Mouse (Mus musculus) liver, postnatal 0 days (tissue): Measurements from ENCODE around the gene Fmn2. TPM values are rescaled to one million over a fixed set of nuclear protein-coding genes. Genes with fewer than 3 reads are reported as not detected.

ENCODE experiments used
- ATAC-seq: fragments of 200-750 bp; cut with Nextera tagmentation; 2 replicates; pipeline ENCODE4 v1.8.0; 2017; ENCODE audit warnings: mild to moderate bottlenecking, moderate library complexity
- DNase-seq: peaks from one replicate; pipeline ENCODE4 v3.0.0-alpha.2; 2016
- H3K27ac ChIP-seq: fragments of 300-500 bp; sonication (generic); 2 replicates; pipeline ENCODE4 v1.5.1; 2014; ENCODE audit warnings: antibody characterized with exemption, moderate library complexity, mild to moderate bottlenecking, low read depth
- H3K27me3 ChIP-seq: fragments of 300-500 bp; sonication (generic); 2 replicates; pipeline ENCODE4 v1.6.1; 2014; ENCODE audit warnings: low read length, control low read depth, mixed read lengths; ENCODE audit not compliant: insufficient read depth
- H3K36me3 ChIP-seq: fragments of 300-500 bp; sonication (generic); replicated peaks from 2 replicates; pipeline ENCODE4 v1.6.1; 2014; ENCODE audit warnings: mild to moderate bottlenecking, control low read depth, low read length, moderate library complexity, mixed read lengths; ENCODE audit not compliant: insufficient read depth
- H3K4me1 ChIP-seq: fragments of 300-500 bp; sonication (generic); 2 replicates; pipeline ENCODE4 v1.6.1; 2014; ENCODE audit warnings: antibody characterized with exemption, mild to moderate bottlenecking, control low read depth; ENCODE audit not compliant: insufficient read depth
- H3K4me2 ChIP-seq: fragments of 300-500 bp; sonication (generic); 2 replicates; pipeline ENCODE4 v1.6.1; 2014; ENCODE audit warnings: low read depth, mild to moderate bottlenecking, low read length, moderate library complexity, mixed read lengths
- H3K4me3 ChIP-seq: fragments of 300-500 bp; sonication (generic); 2 replicates; pipeline ENCODE4 v1.5.1; 2014; ENCODE audit warnings: low read depth, low read length
- H3K9ac ChIP-seq: fragments of 300-500 bp; sonication (generic); replicated peaks from 2 replicates; pipeline ENCODE4 v1.6.1; 2014; ENCODE audit warnings: mild to moderate bottlenecking, moderate library complexity
- H3K9me3 ChIP-seq: fragments of 300-500 bp; sonication (generic); 2 replicates; pipeline ENCODE4 v1.6.1; 2016; ENCODE audit warnings: mild to moderate bottlenecking, control low read depth, low read length, mixed read lengths
- CTCF ChIP-seq: sonication (generic); IDR thresholded peaks from 2 replicates; pipeline ENCODE4 v1.5.1; 2016; ENCODE audit warnings: antibody characterized with exemption, low read depth
- EP300 ChIP-seq: IDR thresholded peaks from 2 replicates; pipeline ENCODE4 v1.6.1; 2016; ENCODE audit warnings: antibody characterized with exemption, low read depth, mild to moderate bottlenecking
- WGBS: fragments of 180-500 bp; shearing (Covaris S2); extraction: QIAGEN DNeasy Blood & Tissue Kit; methylation state at CpG from one replicate; pipeline ENCODE4 v1.1.7; 2014; ENCODE audit not compliant: insufficient replicate concordance; 5-methylcytosine and 5-hydroxymethylcytosine counted together
- polyA plus RNA-seq: library from polyadenylated mRNA; unstranded; fragments of >200 nt; fragmentation: Nextera tagmentation; extraction: Ambion mirVana; gene quantifications from 2 replicates; pipeline ENCODE4 v1.2.1, GENCODE M21; 2015

Fmn2 gene
- polyA plus RNA-seq, 1 experiment from 2014 or later = 0.09 TPM

- H3K4me1 ChIP-seq = no peaks in the 10 kb centered on the region
- H3K4me3 ChIP-seq = no peak overlapping the region
- H3K9me3 ChIP-seq = no peaks in the 10 kb centered on the region
- no peaks in the 10 kb centered on the region for H3K36me3 ChIP-seq
- ATAC-seq = no peak
- no peak overlapping the region for H3K4me2 ChIP-seq
- no peak overlapping the region for H3K27ac ChIP-seq
- no peak overlapping the region for H3K9ac ChIP-seq
- H3K27me3 ChIP-seq = no peaks in the 10 kb centered on the region
- no peak for DNase-seq
- WGBS = 60% methylated on average over 3 of the region's 3 CpGs
- TF ChIP-seq EP300 (no peak), CTCF (no peak)
Measured at GRCm38 (mm10) chr1:174728771-174729170, 227.1 kb downstream of the Fmn2 start.

DNA sequence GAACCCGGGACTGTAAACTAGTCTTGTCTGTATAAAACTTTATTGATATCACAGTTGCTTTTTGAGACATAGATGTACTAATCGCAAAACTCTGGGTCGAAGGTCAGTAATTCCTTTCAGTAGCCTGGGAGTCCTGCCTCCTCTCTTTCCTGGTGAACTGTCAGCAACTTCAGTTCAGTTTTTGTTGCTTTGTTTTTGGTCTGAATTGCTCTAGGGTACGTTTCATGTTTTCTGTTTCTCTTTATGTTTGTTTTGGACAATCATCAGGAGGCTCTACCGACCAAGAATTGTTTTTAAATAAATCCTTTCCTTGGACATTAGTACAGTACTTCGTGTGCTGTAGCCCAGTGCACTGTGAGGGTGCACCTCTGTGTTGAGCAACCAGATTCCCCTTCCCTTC, 231.1 kb downstream of the Fmn2 start:
- TF ChIP-seq CTCF (no peak), EP300 (no peak)
- DNase-seq (no peak), ATAC-seq (no peak)
- Histone ChIP-seq H3K27me3 (no peaks in the 10 kb centered on the region), H3K36me3 (no peaks in the 10 kb centered on the region), H3K4me3 (no peak overlapping the region), H3K4me2 (no peak overlapping the region), H3K4me1 (no peaks in the 10 kb centered on the region), H3K9me3 (no peaks in the 10 kb centered on the region), H3K9ac (no peak overlapping the region), H3K27ac (no peak overlapping the region)
- WGBS = 63% methylated on average over 6 of the region's 6 CpGs

GRCm38 (mm10) chr1:174738958-174739357, 237.3 kb downstream of the Fmn2 start:
- H3K4me3 ChIP-seq = no peak overlapping the region
- DNase-seq = no peak
- WGBS = 72% methylated on average over 8 of the region's 8 CpGs
- H3K36me3 ChIP-seq = no peaks in the 10 kb centered on the region
- no peaks in the 10 kb centered on the region for H3K4me1 ChIP-seq
- no peak overlapping the region for H3K27ac ChIP-seq
- H3K27me3 ChIP-seq = no peaks in the 10 kb centered on the region
- TF ChIP-seq CTCF (no peak), EP300 (no peak)
- H3K4me2 ChIP-seq = no peak overlapping the region
- no peaks in the 10 kb centered on the region for H3K9me3 ChIP-seq
- no peak for ATAC-seq
- no peak overlapping the region for H3K9ac ChIP-seq

DNA sequence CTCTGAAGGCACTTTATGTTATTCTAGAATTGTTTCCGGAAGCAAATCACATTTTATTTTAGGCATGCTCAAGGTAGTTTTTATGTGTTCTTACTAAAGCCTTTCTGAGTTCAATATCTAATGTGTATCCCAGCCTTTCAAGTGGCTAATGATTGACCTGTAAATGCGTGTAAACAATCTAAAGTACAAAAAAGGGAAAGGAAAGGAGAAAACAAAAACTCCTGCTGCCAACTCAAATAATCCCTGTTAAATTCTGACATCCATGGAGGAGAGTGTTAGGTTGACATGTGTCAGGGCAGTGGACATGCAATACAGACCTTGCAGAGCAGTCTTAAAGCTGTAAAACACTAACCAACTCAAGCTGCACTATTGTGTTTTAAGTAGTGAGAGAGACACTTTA, 241.0 kb downstream of the Fmn2 start:
- Histone ChIP-seq H3K4me3 (no peak overlapping the region), H3K9me3 (no peaks in the 10 kb centered on the region), H3K4me1 (no peaks in the 10 kb centered on the region), H3K27me3 (no peaks in the 10 kb centered on the region), H3K36me3 (no peaks in the 10 kb centered on the region), H3K27ac (peak overlapping the region; percentile 4; the same call in 1 of the 2 replicates), H3K9ac (no peak overlapping the region), H3K4me2 (no peak overlapping the region)
- no peak for TF ChIP-seq CTCF
- TF ChIP-seq EP300 = no peak
- 68% methylated on average over 2 of the region's 2 CpGs for whole genome bisulfite sequencing
- ATAC-seq = peak; percentile 89
- no peak for DNase-seq

DNA sequence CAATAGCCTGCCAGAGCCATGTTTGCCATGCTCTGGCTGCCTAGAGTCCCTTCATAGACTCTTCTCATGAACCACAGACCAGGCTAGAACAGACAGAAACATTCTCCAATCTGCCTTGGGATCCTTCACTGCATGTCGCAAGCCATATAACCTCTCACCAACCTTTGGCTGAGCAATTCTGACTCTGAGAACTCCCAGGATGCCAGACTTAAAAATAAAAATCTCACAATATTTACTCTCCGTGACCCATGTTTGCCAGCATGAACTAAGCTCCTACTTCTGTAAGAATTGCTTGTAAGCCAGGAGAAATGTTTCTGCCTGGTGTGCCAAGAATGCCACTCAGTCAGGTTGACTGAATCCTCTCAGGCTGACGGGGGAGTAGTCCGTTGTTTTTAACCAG, 246.9 kb downstream of the Fmn2 start:
- 0 out of 2 replicates have a peak, but pooled peaks have one; percentile 21 for ATAC-seq
- Histone ChIP-seq H3K9me3 (no peaks in the 10 kb centered on the region), H3K27ac (no peak overlapping the region), H3K4me1 (no peaks in the 10 kb centered on the region), H3K4me2 (no peak overlapping the region), H3K36me3 (no peaks in the 10 kb centered on the region), H3K4me3 (no peak overlapping the region), H3K27me3 (no peaks in the 10 kb centered on the region), H3K9ac (no peak overlapping the region)
- DNase-seq = no peak
- WGBS = 68% methylated on average over 4 of the region's 4 CpGs
- TF ChIP-seq EP300 (no peak), CTCF (no peak)

DNA sequence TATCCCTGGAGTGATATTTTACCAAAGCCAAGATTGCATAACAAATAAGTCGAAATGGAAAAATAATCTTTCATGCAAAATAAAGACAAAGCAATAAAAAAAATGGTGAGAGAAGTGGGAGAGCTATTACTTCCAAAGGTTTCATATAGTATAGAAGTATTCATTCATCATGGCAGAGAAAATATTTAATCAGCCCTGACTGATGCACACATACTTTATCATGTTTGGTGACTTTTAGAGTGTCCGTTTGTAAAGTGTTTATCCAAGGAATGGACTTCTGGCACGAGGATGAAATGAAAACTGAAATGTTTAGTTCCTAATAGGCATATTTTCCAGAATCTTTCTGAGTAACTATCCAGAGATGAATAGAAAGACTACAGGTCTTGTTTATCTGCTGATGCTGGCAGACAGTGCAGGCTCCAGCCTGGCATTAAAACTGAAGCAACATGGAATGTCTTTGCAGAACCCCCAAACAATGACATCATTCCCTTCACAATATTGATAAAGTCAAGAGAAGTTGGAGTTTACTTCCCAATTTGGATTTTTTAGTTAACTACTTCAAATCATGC, 249.4 kb downstream of the Fmn2 start:
- H3K36me3 ChIP-seq = no peaks in the 10 kb centered on the region
- 51% methylated on average over 3 of the region's 3 CpGs for WGBS
- no peaks in the 10 kb centered on the region for H3K4me1 ChIP-seq
- TF ChIP-seq EP300 (no peak), CTCF (no peak)
- H3K27ac ChIP-seq = no peak overlapping the region
- ATAC-seq (no peak), DNase-seq (no peak)
- H3K9me3 ChIP-seq = no peaks in the 10 kb centered on the region
- no peak overlapping the region for H3K9ac ChIP-seq
- H3K4me2 ChIP-seq = no peak overlapping the region
- no peaks in the 10 kb centered on the region for H3K27me3 ChIP-seq
- no peak overlapping the region for H3K4me3 ChIP-seq

GRCm38 (mm10) chr1:174759354-174759753, 257.7 kb downstream of the Fmn2 start:
- Histone ChIP-seq H3K9ac (no peak overlapping the region), H3K4me3 (no peak overlapping the region), H3K36me3 (no peaks in the 10 kb centered on the region), H3K27ac (no peak overlapping the region), H3K4me1 (no peaks in the 10 kb centered on the region), H3K4me2 (no peak overlapping the region), H3K27me3 (no peaks in the 10 kb centered on the region), H3K9me3 (no peaks in the 10 kb centered on the region)
- ATAC-seq (no peak), DNase-seq (no peak)
- TF ChIP-seq CTCF (no peak), EP300 (no peak)
- WGBS = 71% methylated on average over 6 of the region's 6 CpGs
